Mouse (Mus musculus): Measurements from ENCODE around the gene Ppbp.
A peak's percentile ranks its signal among the peaks of the same experiment; 100 is the strongest.
"Not testable (repeated sequence)": the region's sequence is repeated elsewhere in the genome, so short reads cannot be mapped to it uniquely, and the experiment has no call there.

Ppbp gene

DNA sequence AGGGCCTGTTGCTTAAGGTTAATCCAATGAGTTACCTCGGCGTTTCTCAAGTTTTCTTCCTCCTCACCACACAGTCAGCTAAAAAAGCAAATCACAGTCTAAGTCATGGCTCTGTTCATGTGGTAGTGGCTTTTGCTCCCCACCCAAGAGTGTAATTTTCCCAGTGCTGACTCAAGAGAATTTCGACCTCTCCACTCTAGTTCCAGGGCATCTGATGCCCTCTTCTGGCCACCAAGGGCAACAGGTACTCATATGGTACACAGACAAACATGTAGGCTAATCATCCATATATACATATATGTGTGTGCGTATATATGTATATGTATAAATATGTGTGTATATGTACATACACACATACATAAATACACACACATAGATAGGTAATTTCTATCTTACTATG is 19.8 kb downstream of the Ppbp start:
- peak; percentile 9 for DNase-seq (ENCODE audit: low spot score)

- no peak for DNase-seq (ENCODE audit: low spot score)
Observed at GRCm38 (mm10) chr5:90789306-90790073, 21.2 kb downstream of the Ppbp start.

- no peak for DNase-seq (ENCODE audit: low spot score)
Observed at GRCm38 (mm10) chr5:90790074-90790502, 21.8 kb downstream of the Ppbp start.

- DNase-seq (ENCODE audit: low spot score) = no peak
Observed at GRCm38 (mm10) chr5:90794195-90794625, 25.9 kb downstream of the Ppbp start, which contains the start of gene Cxcl15. Gene Cxcl15 (plus strand): TSS chr5:90794534.

- DNase-seq (ENCODE audit: low spot score) = not testable (repeated sequence)
Observed at GRCm38 (mm10) chr5:90795392-90795791, 27.1 kb downstream of the Ppbp start.

DNA sequence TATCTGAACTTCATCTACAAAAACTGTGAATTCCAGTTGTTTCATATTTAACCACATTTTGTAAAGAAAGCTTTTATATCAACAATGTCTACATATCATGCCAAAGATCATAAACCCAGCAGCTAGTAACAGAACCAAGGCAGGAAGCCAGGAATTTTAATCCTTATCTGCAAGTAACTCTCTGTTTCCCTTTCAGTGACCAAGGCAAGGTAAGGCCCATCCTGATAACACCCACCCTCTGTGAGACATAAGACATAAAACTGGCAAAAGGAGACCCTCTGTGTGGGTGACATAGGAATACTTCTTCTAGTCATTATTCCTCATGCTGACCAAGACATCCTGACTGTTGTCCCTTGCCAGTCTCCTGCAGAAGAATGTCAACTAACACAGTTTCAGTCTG is 36.3 kb downstream of the Ppbp start:
- no peak for DNase-seq (ENCODE audit: low spot score)

DNA sequence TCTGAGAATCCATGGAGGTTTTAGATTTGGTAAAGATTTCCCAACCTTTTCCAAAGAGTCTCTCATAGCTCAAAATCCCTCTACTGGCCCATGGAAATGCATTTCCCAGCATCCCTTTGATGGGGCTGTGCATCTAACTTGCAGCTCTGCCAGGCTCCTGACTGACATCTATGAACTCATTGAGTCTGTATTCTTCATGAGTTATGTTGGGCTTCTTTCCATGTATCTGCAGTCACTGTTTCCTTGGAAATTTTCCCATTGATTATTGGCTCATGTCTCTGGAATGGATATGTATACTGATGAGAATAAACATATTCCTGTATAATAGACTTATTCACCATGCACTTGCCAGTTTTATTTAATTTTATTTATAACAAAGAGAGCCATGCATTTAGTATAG is 37.7 kb downstream of the Ppbp start:
- DNase-seq (ENCODE audit: low spot score) = no peak

DNA sequence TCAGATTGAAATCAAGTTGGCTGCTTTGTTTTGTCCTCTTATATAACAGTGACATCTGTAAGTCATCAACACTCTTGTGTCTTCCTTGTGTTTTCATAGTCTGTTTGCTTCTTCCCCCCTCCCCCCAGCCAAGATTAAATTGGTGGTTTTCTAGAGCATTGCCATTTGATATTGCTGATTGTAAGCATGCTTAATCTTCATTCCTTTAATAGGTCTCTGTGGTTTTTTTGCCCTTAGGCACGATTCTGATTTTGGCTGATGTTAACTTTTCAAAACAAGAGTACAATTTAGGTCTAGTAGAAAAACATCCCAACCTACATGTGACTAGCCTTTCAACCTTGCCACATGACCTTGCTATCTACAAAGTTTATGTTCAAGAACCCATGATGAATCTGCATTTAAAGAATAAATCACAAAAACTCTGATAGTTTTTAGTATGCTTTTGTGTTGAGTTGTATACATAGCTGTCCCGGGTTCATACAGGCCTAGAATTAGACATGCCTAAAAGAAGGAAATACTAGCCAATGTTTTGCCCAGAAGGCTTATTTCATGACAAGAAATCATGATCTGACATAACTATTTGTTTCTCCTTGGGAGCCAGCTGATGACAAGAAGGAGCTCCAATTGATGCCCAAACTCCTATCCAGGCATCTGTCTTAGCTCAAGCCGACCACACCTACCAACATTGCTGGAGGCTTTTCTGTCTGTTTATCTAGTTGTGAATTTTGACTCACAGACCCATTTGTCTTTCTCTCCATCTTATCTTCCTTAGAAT is 39.0 kb downstream of the Ppbp start:
- no peak for DNase-seq (ENCODE audit: low spot score)

All from retina, embryonic 14.5 days (tissue).